Mouse (Mus musculus): ENCODE measurements at regions not wholly inside any gene's neighbourhood (a gene's known extent, or its start where the extent isn't known, plus 50 kb on each side); places are given as distances from the start of the nearest gene placed in this dataset.

DNA sequence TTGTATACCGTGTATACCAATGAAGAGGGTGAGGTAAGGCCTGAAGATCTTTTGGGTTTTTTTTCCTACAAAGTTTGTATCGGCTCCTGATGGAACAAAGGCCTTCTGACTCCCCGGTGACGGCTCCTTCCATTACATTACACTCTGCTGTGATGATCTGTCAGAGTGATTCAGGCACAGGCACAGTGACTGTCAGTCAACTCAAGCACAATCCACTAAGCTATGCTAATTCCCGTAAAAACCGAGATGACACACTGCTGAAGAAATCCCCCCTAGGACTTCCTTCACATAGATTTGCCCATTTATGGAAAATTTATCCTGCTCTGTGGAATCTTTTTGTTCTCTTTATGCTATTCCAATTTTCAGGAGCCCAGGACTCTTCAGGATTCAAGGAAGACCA is 730.0 kb upstream of the Adgrl2 start:
- H3K27ac ChIP-seq: no peak overlapping the region
- 85% methylated on average over 6 of the region's 6 CpGs for WGBS
- no peak overlapping the region for H3K9ac ChIP-seq (ENCODE audit: low read depth, low read length)
- no peak overlapping the region for H3K4me3 ChIP-seq
- DNase-seq: no peak
- H3K27me3 ChIP-seq (ENCODE audit: control insufficient read depth, insufficient read depth, low read length): no peaks in the 10 kb centered on the region
- H3K4me1 ChIP-seq (ENCODE audit: control insufficient read depth, insufficient read depth, low read length): no peaks in the 10 kb centered on the region; the same call in 1 of the 2 replicates
- TF ChIP-seq EP300 (IDR thresholded peaks at IDR 0.05; ENCODE audit: insufficient read depth, low read depth, low read length): no peak
- no peak for TF ChIP-seq CTCF (IDR thresholded peaks at IDR 0.05)
- no peak for TF ChIP-seq POLR2A (IDR thresholded peaks at IDR 0.05; ENCODE audit: insufficient read depth, low read depth, low read length)
- intact Hi-C loops (cut with DNase I): no loop called here
- H3K79me2 ChIP-seq (replicated peaks; ENCODE audit: control insufficient read depth, insufficient read depth, low read length): no peaks in the 10 kb centered on the region
- H3K36me3 ChIP-seq (ENCODE audit: control insufficient read depth, insufficient read depth, low read length): no peaks in the 10 kb centered on the region

DNA sequence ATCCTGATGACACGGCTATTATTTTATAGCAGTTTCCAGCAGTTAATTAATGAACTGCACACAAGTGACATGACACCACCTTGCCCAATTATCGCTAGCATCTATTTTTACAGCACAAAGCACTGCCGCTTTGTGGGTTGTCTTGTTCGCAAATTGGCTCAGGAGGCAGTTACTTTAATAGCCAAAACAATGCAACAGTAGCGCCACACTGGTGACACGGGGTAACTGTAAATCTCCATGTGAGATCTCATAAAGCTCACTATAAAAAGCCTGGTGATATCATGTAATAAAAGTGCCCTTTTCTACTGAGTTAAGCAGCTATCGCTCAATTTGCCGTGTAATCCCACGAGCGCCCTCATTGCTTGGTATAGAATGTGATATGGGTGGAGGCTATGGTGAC is 715.4 kb upstream of the Adgrl2 start:
- H3K36me3 ChIP-seq (ENCODE audit: control insufficient read depth, insufficient read depth, low read length): no peaks in the 10 kb centered on the region
- H3K9ac ChIP-seq (ENCODE audit: low read depth, low read length): no peak overlapping the region
- DNase-seq: no peak
- TF ChIP-seq POLR2A (IDR thresholded peaks at IDR 0.05; ENCODE audit: insufficient read depth, low read depth, low read length) (no peak), EP300 (IDR thresholded peaks at IDR 0.05; ENCODE audit: insufficient read depth, low read depth, low read length) (no peak), CTCF (IDR thresholded peaks at IDR 0.05) (no peak)
- H3K27me3 ChIP-seq (ENCODE audit: control insufficient read depth, insufficient read depth, low read length): no peaks in the 10 kb centered on the region
- H3K27ac ChIP-seq: no peak overlapping the region
- WGBS: 94% methylated on average over 10 of the region's 10 CpGs
- H3K4me3 ChIP-seq: no peak overlapping the region
- no peaks in the 10 kb centered on the region for H3K4me1 ChIP-seq (ENCODE audit: control insufficient read depth, insufficient read depth, low read length)
- H3K79me2 ChIP-seq (replicated peaks; ENCODE audit: control insufficient read depth, insufficient read depth, low read length): no peaks in the 10 kb centered on the region
- intact Hi-C loops (cut with DNase I): no loop called here

DNA sequence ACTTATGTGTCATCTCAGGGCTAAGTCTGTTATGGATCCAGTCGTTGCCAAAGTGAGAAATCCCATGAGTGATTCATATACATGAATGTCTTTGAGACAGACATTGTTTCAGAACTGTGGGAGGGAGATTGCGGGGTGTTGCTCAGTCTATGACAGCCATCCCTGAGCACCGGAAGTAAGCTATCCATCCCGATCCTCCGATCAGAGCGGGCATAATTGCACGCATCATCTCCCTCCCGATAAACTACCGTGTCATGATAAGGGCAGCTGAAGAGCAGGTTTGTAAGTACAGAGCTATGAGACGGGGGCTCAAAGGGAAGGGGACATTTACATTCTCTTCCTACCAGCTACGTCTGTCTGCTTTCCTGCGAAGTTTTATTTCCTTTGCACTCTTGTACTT is 715.0 kb upstream of the Adgrl2 start:
- H3K9ac ChIP-seq (ENCODE audit: low read depth, low read length): no peak overlapping the region
- no peaks in the 10 kb centered on the region for H3K36me3 ChIP-seq (ENCODE audit: control insufficient read depth, insufficient read depth, low read length)
- no peaks in the 10 kb centered on the region for H3K27me3 ChIP-seq (ENCODE audit: control insufficient read depth, insufficient read depth, low read length)
- 87% methylated on average over 12 of the region's 12 CpGs for WGBS
- no peak for DNase-seq
- H3K4me1 ChIP-seq (ENCODE audit: control insufficient read depth, insufficient read depth, low read length): no peaks in the 10 kb centered on the region
- no peaks in the 10 kb centered on the region for H3K79me2 ChIP-seq (replicated peaks; ENCODE audit: control insufficient read depth, insufficient read depth, low read length)
- intact Hi-C loops (cut with DNase I): no loop called here
- no peak for TF ChIP-seq POLR2A (IDR thresholded peaks at IDR 0.05; ENCODE audit: insufficient read depth, low read depth, low read length)
- no peak for TF ChIP-seq EP300 (IDR thresholded peaks at IDR 0.05; ENCODE audit: insufficient read depth, low read depth, low read length)
- H3K4me3 ChIP-seq: no peak overlapping the region
- H3K27ac ChIP-seq: no peak overlapping the region

DNA sequence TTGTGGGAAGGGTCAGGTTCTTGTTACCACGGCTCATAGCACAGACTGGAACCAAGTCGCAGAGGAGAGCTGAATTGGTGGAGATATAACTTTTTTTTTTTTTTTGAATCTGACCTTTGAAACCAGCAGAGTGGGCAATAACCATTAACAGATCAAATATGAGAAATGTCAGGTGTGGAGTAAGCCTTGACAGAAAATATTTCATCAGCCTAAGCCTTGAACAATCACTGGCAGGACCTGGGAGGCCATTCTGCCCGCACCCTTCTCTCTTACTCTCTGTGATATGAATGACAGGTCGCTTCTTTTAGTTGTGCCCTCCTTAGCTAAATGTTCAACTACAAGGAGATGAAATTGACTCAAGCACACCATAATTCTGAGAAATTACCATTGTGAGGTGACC is 714.1 kb upstream of the Adgrl2 start:
- Histone ChIP-seq H3K79me2 (replicated peaks; ENCODE audit: control insufficient read depth, insufficient read depth, low read length) (no peaks in the 10 kb centered on the region), H3K4me3 (no peak overlapping the region), H3K36me3 (ENCODE audit: control insufficient read depth, insufficient read depth, low read length) (no peaks in the 10 kb centered on the region), H3K27ac (no peak overlapping the region), H3K27me3 (ENCODE audit: control insufficient read depth, insufficient read depth, low read length) (no peaks in the 10 kb centered on the region), H3K4me1 (ENCODE audit: control insufficient read depth, insufficient read depth, low read length) (no peaks in the 10 kb centered on the region), H3K9ac (ENCODE audit: low read depth, low read length) (no peak overlapping the region)
- no peak for DNase-seq
- WGBS: 86% methylated on average over 4 of the region's 4 CpGs
- intact Hi-C loops (cut with DNase I): no loop called here
- TF ChIP-seq POLR2A (IDR thresholded peaks at IDR 0.05; ENCODE audit: insufficient read depth, low read depth, low read length) (no peak), EP300 (IDR thresholded peaks at IDR 0.05; ENCODE audit: insufficient read depth, low read depth, low read length) (no peak), CTCF (IDR thresholded peaks at IDR 0.05) (no peak)

DNA sequence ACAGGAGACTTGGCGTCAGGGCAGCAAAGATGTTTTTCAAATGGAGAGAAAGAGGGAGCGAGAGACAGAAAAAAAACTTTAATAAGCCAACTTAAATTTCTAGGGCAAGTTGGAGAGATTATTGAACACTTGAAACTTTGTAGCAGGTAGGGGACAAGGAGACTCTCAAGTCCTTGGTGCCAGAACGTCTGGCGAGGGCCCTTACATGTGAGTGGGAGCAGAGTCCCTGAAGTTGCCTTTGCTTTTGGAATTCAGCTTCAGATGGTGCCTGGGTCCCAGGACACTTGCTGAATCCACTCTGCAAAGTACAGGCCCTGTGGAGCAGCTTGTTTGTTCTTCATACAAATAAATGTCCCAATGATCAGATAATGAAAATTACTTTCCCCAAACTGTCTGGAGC is 693.2 kb upstream of the Adgrl2 start:
- WGBS: 79% methylated on average over 4 of the region's 4 CpGs
- Histone ChIP-seq H3K27ac (no peak overlapping the region), H3K36me3 (ENCODE audit: control insufficient read depth, insufficient read depth, low read length) (no peaks in the 10 kb centered on the region), H3K27me3 (ENCODE audit: control insufficient read depth, insufficient read depth, low read length) (no peaks in the 10 kb centered on the region), H3K9ac (ENCODE audit: low read depth, low read length) (no peak overlapping the region), H3K4me1 (ENCODE audit: control insufficient read depth, insufficient read depth, low read length) (no peaks in the 10 kb centered on the region), H3K4me3 (no peak overlapping the region), H3K79me2 (replicated peaks; ENCODE audit: control insufficient read depth, insufficient read depth, low read length) (no peaks in the 10 kb centered on the region)
- intact Hi-C loops (cut with DNase I): no loop called here
- TF ChIP-seq CTCF (IDR thresholded peaks at IDR 0.05): no peak
- TF ChIP-seq EP300 (IDR thresholded peaks at IDR 0.05; ENCODE audit: insufficient read depth, low read depth, low read length): no peak
- no peak for TF ChIP-seq POLR2A (IDR thresholded peaks at IDR 0.05; ENCODE audit: insufficient read depth, low read depth, low read length)
- no peak for DNase-seq

DNA sequence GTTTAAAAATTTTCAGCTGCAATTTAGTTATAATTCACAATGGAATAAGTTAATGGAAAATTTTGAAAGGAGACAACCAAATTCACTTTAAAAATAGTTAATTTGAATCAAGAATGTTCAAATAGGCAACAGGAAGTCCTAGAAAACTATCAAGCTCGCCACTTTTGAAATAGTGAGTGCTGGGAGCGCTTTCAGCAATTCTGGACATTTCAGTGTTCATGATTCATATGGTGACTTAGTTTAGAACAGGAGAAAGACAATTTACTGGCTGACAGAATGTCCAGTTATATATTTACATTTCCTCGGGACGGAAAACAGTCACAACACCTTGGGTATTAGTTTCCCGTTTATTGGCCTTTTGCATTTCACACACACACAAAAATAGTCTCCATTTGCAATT is 691.9 kb upstream of the Adgrl2 start:
- intact Hi-C loops (cut with DNase I): no loop called here
- Histone ChIP-seq H3K79me2 (replicated peaks; ENCODE audit: control insufficient read depth, insufficient read depth, low read length) (no peaks in the 10 kb centered on the region), H3K4me3 (no peak overlapping the region), H3K27me3 (ENCODE audit: control insufficient read depth, insufficient read depth, low read length) (no peaks in the 10 kb centered on the region), H3K36me3 (ENCODE audit: control insufficient read depth, insufficient read depth, low read length) (no peaks in the 10 kb centered on the region), H3K27ac (no peak overlapping the region), H3K9ac (ENCODE audit: low read depth, low read length) (no peak overlapping the region), H3K4me1 (ENCODE audit: control insufficient read depth, insufficient read depth, low read length) (no peaks in the 10 kb centered on the region)
- no peak for DNase-seq
- TF ChIP-seq EP300 (IDR thresholded peaks at IDR 0.05; ENCODE audit: insufficient read depth, low read depth, low read length): no peak
- no peak for TF ChIP-seq CTCF (IDR thresholded peaks at IDR 0.05)
- no peak for TF ChIP-seq POLR2A (IDR thresholded peaks at IDR 0.05; ENCODE audit: insufficient read depth, low read depth, low read length)
- 78% methylated on average over 5 of the region's 5 CpGs for WGBS
